Comparison of ENCODE assay signal across 8 mouse cellular contexts in the genomic region with DNA sequence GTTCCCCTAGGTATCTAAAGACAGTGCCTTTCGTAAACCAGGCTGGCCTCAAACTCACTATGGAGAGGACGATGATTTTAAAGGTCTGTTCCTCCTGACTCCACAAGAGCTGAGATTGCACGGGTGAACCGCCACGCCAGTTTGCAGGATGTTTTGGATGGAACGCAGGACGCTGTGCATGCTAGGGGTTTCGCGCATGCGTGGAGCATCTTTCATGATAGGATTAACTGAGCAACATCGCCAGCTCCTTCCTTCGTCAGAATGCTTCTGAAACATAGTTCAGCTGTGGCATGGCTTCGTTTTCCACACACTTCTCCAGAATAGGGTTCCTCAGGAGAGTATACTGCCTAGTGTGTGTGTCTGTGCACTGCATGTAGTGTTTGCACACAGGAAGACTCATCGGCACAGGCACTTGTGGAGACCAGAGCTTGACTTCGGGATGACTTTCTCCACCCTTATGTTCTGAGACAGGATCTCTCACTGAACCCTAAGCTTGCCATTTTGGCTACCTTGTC. TPM values are rescaled to one million over a fixed set of nuclear protein-coding genes. Genes with fewer than 3 reads are reported as not detected.
DNase-seq lines count a peak whose midpoint lies in the region; ATAC-seq and TF ChIP-seq lines count a peak whose summit lies in the region.

No protein-coding gene starts in this region.

- intact Hi-C loops in left cerebral cortex, postnatal 4 days (cut with DNase I) = no loop called here

- no peak overlapping the region for H3K27ac ChIP-seq in hindbrain, postnatal 0 days

- H3K27me3 ChIP-seq in hindbrain, postnatal 0 days (ENCODE audit: insufficient read depth, low read length) = no peaks in the 10 kb centered on the region

- WGBS in hindbrain, postnatal 0 days = 72% methylated on average over 15 of the region's 15 CpGs

- no peaks in the 10 kb centered on the region for H3K9me3 ChIP-seq in hindbrain, postnatal 0 days (ENCODE audit: low read length)

- DNase-seq in kidney, postnatal 4 days = peak; percentile 28 to 35
- no peak for DNase-seq in kidney, postnatal 14 days
- DNase-seq in ES-CJ7 (ENCODE audit: low read depth, low spot score) (peak; percentile 90), ZHBTc4 (ENCODE audit: low read depth, low spot score) (peak; percentile 90)
- DNase-seq in hindbrain, postnatal 0 days (ENCODE audit: low spot score) = peak; percentile 32
- no peak for DNase-seq in kidney, adult 8-10 months
- no peak for DNase-seq in left cerebral cortex, postnatal 4 days

- no peak for TF ChIP-seq CTCF in hindbrain, postnatal 0 days (IDR thresholded peaks at IDR 0.05; ENCODE audit: low read depth)

- no peak for ATAC-seq in hindbrain, postnatal 0 days
- no peak for ATAC-seq in megakaryocyte-erythroid progenitor cell, adult 5-6 weeks (replicated peaks; ENCODE audit: low FRiP score, low TSS enrichment, poor library complexity, severe bottlenecking)

- H3K4me2 ChIP-seq in hindbrain, postnatal 0 days (ENCODE audit: low read depth, low read length) = 0 out of 2 replicates have a peak overlapping the region, but pooled peaks have one; percentile 10

- no peak overlapping the region for H3K4me3 ChIP-seq in hindbrain, postnatal 0 days (ENCODE audit: low read length)

- H3K9ac ChIP-seq in hindbrain, postnatal 0 days (replicated peaks; ENCODE audit: low read length) = no peak overlapping the region

- H3K4me1 ChIP-seq in hindbrain, postnatal 0 days (ENCODE audit: insufficient read depth, low read length) = no peaks in the 10 kb centered on the region

- H3K36me3 ChIP-seq in hindbrain, postnatal 0 days (ENCODE audit: insufficient read depth, low read length) = no peaks in the 10 kb centered on the region

RNA-seq across cellular contexts. Expression of a gene that starts 26.8 kb away (rescaled TPM):
- total RNA-seq in hindbrain, postnatal 0 days (2014; rRNA removed) = 19.2 and 20.1 TPM in 2 replicates
- polyA plus RNA-seq in hindbrain, postnatal 0 days (2015; fragmentation: Nextera tagmentation; extraction: Ambion mirVana) = 10.9 and 11.2 TPM in 2 replicates
- 9.2 and 11.1 TPM in 2 replicates for total RNA-seq in megakaryocyte-erythroid progenitor cell, adult 5-6 weeks (2014; fragmentation: Nextera tagmentation)
- total RNA-seq in megakaryocyte-erythroid progenitor cell, adult 5-6 weeks (2017) = 8.8 and 14.6 TPM in 2 replicates
- 10 to 100 TPM; 17.7 TPM for total RNA-seq in left cerebral cortex, postnatal 4 days (2021)

RNA-seq across cellular contexts. Expression of a gene that starts 27.4 kb away (rescaled TPM):
- total RNA-seq in hindbrain, postnatal 0 days (2014; rRNA removed) = 0.40 TPM in 1 of 2 replicates, not detected in the other
- polyA plus RNA-seq in hindbrain, postnatal 0 days (2015; fragmentation: Nextera tagmentation; extraction: Ambion mirVana) = 0.56 and 0.72 TPM in 2 replicates
- 1.3 and 2.7 TPM in 2 replicates for total RNA-seq in megakaryocyte-erythroid progenitor cell, adult 5-6 weeks (2014; fragmentation: Nextera tagmentation)
- 3.4 and 3.5 TPM in 2 replicates for total RNA-seq in megakaryocyte-erythroid progenitor cell, adult 5-6 weeks (2017)
- under 1 TPM; 0.56 to 0.93 TPM for total RNA-seq in left cerebral cortex, postnatal 4 days (2021)

RNA-seq across cellular contexts. Expression of a gene that starts 55.7 kb away (rescaled TPM):
- total RNA-seq in hindbrain, postnatal 0 days (2014; rRNA removed) = 8.3 and 12.9 TPM in 2 replicates
- 9.5 and 11.4 TPM in 2 replicates for polyA plus RNA-seq in hindbrain, postnatal 0 days (2015; fragmentation: Nextera tagmentation; extraction: Ambion mirVana)
- 6.8 and 15.3 TPM in 2 replicates for total RNA-seq in megakaryocyte-erythroid progenitor cell, adult 5-6 weeks (2014; fragmentation: Nextera tagmentation)
- total RNA-seq in megakaryocyte-erythroid progenitor cell, adult 5-6 weeks (2017) = 16.4 and 18.1 TPM in 2 replicates
- total RNA-seq in left cerebral cortex, postnatal 4 days (2021) = 1 to 10 TPM; 5.2 to 6.2 TPM

Comparison
In these comparisons a context has a peak if more than half of its experiments do, and no peak if none do; other contexts are left out.
1. DNase-seq: peak in kidney, postnatal 4 days (2 of 2), ES-CJ7 (single experiment), ZHBTc4 (single experiment) and hindbrain, postnatal 0 days (single experiment); none in kidney, postnatal 14 days (single experiment), kidney, adult 8-10 months (0 of 2) and left cerebral cortex, postnatal 4 days (single experiment).